Mouse (Mus musculus): ENCODE results near the gene Tm9sf4. TPM values are rescaled to one million over a fixed set of nuclear protein-coding genes. Genes with fewer than 3 reads are reported as not detected.

The Tm9sf4 gene
- polyA plus RNA-seq, 1 experiment from 2014 or later, result 78.6 TPM

- Histone ChIP-seq H3K27me3 (no peaks in the 10 kb centered on the region), H3K4me1 (replicated peaks) (peaks cover 33% of the 10 kb centered on the region), H3K4me3 (replicated peaks) (no peak overlapping the region), H3K9me3 (no peaks in the 10 kb centered on the region), H3K4me2 (replicated peaks) (no peak overlapping the region), H3K27ac (no peak overlapping the region), H3K36me3 (no peaks in the 10 kb centered on the region), H3K9ac (replicated peaks) (no peak overlapping the region)
- 39% methylated on average over 6 of the region's 6 CpGs for WGBS
- ATAC-seq, result no peak
Observed at GRCm38 (mm10) chr2:153167136-153167535, 6.0 kb downstream of the Tm9sf4 start.

DNA sequence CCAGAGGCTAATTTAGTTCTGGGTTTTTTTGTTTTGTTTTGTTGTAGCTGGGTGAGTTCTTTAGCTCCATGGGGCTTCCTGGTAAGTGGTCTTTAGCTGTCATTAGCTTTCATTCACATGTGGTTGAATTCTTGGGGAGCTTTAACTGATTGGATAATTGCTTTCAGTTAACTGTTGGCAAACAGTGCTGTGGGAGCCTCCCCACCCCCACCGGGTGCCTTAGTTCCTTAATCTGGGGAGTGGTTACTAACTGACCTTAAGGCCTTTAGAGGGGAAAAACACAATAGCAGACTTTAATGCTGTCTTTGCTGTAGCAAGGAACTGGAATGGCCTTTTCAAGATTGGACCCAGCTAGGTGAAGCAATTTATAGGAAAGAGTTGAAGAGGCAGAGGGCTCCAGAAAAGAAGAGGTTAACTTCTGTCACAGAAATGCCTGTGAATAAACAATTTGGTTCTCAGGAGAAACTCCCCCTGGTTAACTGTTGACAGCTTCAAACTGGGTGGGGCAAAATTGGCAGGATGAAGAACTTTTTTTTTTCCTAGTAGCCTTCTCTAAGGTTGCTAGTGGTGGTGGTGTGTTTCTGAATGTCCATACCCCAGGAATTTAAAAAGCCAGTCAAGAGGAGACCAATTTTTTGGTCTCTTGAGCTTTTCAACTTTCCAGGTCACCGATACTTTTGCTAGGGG lies 7.2 kb downstream of the Tm9sf4 start:
- H3K9me3 ChIP-seq, result no peaks in the 10 kb centered on the region
- no peak overlapping the region for H3K4me2 ChIP-seq (replicated peaks)
- ATAC-seq, result no peak
- H3K27me3 ChIP-seq, result no peaks in the 10 kb centered on the region
- no peak overlapping the region for H3K27ac ChIP-seq
- WGBS, result 4% methylated on average over 2 of the region's 2 CpGs
- no peak overlapping the region for H3K9ac ChIP-seq (replicated peaks)
- H3K4me1 ChIP-seq (replicated peaks), result peaks cover 23% of the 10 kb centered on the region
- no peak overlapping the region for H3K4me3 ChIP-seq (replicated peaks)
- H3K36me3 ChIP-seq, result no peaks in the 10 kb centered on the region

DNA sequence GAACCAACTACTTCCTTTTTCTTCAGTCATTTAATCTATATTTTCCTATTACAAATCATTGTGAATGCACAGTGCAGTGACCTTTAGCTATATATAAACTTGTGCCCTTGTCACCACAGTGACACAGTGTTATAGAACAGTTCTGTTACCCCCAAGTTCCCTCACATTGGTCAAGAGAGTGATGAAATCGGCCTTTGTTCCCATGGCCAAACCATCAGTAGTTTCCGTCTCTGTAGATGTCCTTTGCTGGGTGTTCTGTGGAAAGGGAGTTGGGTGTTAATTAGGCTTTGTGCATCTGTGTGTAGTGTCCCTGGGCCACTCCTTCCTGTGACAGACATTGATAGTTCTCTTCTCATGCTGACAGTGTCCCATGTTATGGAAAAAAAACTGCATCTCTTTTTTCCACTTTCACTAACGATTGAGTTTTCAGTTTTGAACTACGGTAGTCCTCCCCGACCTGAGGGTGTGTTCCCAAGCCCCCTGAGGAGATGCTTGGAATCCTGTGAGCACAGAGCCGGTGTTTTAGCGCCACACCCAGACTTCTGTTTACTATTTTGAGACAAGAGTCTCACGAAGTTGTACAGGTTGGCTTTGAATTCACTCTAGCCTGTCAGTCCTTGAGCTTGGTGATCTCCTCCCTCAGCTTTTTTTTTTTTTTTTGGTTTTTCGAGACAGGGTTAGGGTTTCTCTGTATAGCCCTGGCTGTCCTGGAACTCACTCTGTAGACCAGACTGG lies 9.6 kb downstream of the Tm9sf4 start:
- Histone ChIP-seq H3K4me3 (replicated peaks) (no peak overlapping the region), H3K36me3 (no peaks in the 10 kb centered on the region), H3K27me3 (no peaks in the 10 kb centered on the region), H3K4me2 (replicated peaks) (no peak overlapping the region), H3K27ac (no peak overlapping the region), H3K4me1 (replicated peaks) (peaks cover 22% of the 10 kb centered on the region), H3K9me3 (no peaks in the 10 kb centered on the region), H3K9ac (replicated peaks) (no peak overlapping the region)
- 89% methylated on average over 9 of the region's 9 CpGs for WGBS
- ATAC-seq, result no peak

GRCm38 (mm10) chr2:153171966-153172365 lies 10.9 kb downstream of the Tm9sf4 start:
- no peak for ATAC-seq
- H3K36me3 ChIP-seq, result no peaks in the 10 kb centered on the region
- no peak overlapping the region for H3K4me3 ChIP-seq (replicated peaks)
- H3K4me1 ChIP-seq (replicated peaks), result peaks cover 19% of the 10 kb centered on the region
- no peaks in the 10 kb centered on the region for H3K27me3 ChIP-seq
- no peaks in the 10 kb centered on the region for H3K9me3 ChIP-seq
- no peak overlapping the region for H3K9ac ChIP-seq (replicated peaks)
- no peak overlapping the region for H3K4me2 ChIP-seq (replicated peaks)
- 93% methylated on average over 5 of the region's 5 CpGs for WGBS
- H3K27ac ChIP-seq, result no peak overlapping the region

- no peaks in the 10 kb centered on the region for H3K4me1 ChIP-seq (replicated peaks)
- WGBS, result 79% methylated on average over 8 of the region's 8 CpGs
- no peak overlapping the region for H3K27ac ChIP-seq
- H3K9me3 ChIP-seq, result no peaks in the 10 kb centered on the region
- no peak overlapping the region for H3K9ac ChIP-seq (replicated peaks)
- peaks cover 17% of the 10 kb centered on the region for H3K36me3 ChIP-seq
- no peak for ATAC-seq
- no peak overlapping the region for H3K4me2 ChIP-seq (replicated peaks)
- no peak overlapping the region for H3K4me3 ChIP-seq (replicated peaks)
- H3K27me3 ChIP-seq, result no peaks in the 10 kb centered on the region
Observed at GRCm38 (mm10) chr2:153175995-153176570, 15.0 kb downstream of the Tm9sf4 start.

DNA sequence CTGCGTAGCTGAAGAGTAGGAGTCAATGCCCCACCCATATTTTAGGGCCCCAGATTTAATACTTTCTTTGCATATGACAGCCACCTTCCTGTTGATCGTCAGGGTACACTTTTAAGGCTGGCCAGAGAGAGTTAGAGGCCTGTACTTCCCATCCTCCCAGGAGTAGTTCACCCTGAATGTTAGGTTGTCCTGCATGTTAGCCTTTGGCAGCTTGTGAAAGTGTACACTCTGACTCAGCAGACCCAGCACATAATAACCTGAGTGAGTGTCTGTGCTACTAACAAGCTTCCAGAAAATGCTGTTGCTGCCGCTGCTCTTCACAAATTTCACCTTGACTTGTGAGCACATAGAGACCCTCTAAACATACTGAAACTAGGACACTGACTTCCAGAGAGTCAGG lies 16.1 kb downstream of the Tm9sf4 start:
- no peaks in the 10 kb centered on the region for H3K27me3 ChIP-seq
- no peaks in the 10 kb centered on the region for H3K4me1 ChIP-seq (replicated peaks)

GRCm38 (mm10) chr2:153179126-153179860 lies 18.2 kb downstream of the Tm9sf4 start:
- Histone ChIP-seq H3K27ac (no peak overlapping the region), H3K27me3 (no peaks in the 10 kb centered on the region), H3K36me3 (peaks cover 44% of the 10 kb centered on the region), H3K4me2 (replicated peaks) (no peak overlapping the region), H3K9me3 (no peaks in the 10 kb centered on the region), H3K9ac (replicated peaks) (no peak overlapping the region), H3K4me1 (replicated peaks) (no peaks in the 10 kb centered on the region), H3K4me3 (replicated peaks) (no peak overlapping the region)
- 90% methylated on average over 10 of the region's 10 CpGs for WGBS
- no peak for ATAC-seq

More for the DNA sequence above, 16.1 kb downstream of the Tm9sf4 start:
- no peaks in the 10 kb centered on the region for H3K9me3 ChIP-seq
- no peak overlapping the region for H3K4me3 ChIP-seq (replicated peaks)
- no peak overlapping the region for H3K4me2 ChIP-seq (replicated peaks)
- H3K9ac ChIP-seq (replicated peaks), result no peak overlapping the region
- WGBS, result 96% methylated on average over 3 of the region's 3 CpGs
- H3K36me3 ChIP-seq, result peaks cover 23% of the 10 kb centered on the region
- no peak overlapping the region for H3K27ac ChIP-seq
- ATAC-seq, result no peak

- Histone ChIP-seq H3K36me3 (peaks cover 51% of the 10 kb centered on the region), H3K9ac (replicated peaks) (no peak overlapping the region)
- WGBS, result 89% methylated on average over 3 of the region's 3 CpGs
Observed at GRCm38 (mm10) chr2:153179961-153180360, 18.9 kb downstream of the Tm9sf4 start.

GRCm38 (mm10) chr2:153186176-153186591 lies 25.1 kb downstream of the Tm9sf4 start:
- no peak overlapping the region for H3K27ac ChIP-seq
- WGBS, result 90% methylated on average over 2 of the region's 2 CpGs
- no peak for ATAC-seq
- no peak overlapping the region for H3K4me2 ChIP-seq (replicated peaks)
- H3K9ac ChIP-seq (replicated peaks), result no peak overlapping the region
- peaks cover 96% of the 10 kb centered on the region for H3K36me3 ChIP-seq
- H3K4me1 ChIP-seq (replicated peaks), result no peaks in the 10 kb centered on the region
- no peaks in the 10 kb centered on the region for H3K9me3 ChIP-seq
- no peak overlapping the region for H3K4me3 ChIP-seq (replicated peaks)
- no peaks in the 10 kb centered on the region for H3K27me3 ChIP-seq

More at GRCm38 (mm10) chr2:153179961-153180360, 18.9 kb downstream of the Tm9sf4 start:
- H3K4me2 ChIP-seq (replicated peaks), result no peak overlapping the region
- no peaks in the 10 kb centered on the region for H3K4me1 ChIP-seq (replicated peaks)
- H3K27me3 ChIP-seq, result no peaks in the 10 kb centered on the region
- no peaks in the 10 kb centered on the region for H3K9me3 ChIP-seq
- H3K27ac ChIP-seq, result no peak overlapping the region
- ATAC-seq, result no peak
- no peak overlapping the region for H3K4me3 ChIP-seq (replicated peaks)

DNA sequence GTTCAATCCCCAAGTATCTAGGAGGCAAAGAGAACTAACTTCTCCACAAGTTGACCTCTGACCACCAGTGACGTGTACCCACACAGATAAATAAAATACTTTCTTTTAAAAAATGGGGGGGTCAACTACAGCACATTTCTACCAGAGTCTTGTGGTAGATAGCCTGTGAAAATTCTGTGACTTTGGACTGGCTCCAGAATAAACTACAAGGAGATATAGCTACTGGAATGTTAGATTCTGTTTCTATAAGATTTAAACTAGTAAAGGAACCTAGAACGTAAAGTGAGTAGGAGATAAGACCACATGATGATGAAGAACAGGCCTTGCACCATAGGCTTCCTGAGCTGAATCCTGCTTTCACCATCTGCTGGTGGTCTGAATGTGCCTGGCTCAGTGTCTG lies 26.7 kb downstream of the Tm9sf4 start:
- Histone ChIP-seq H3K36me3 (peaks cover 99% of the 10 kb centered on the region), H3K9ac (replicated peaks) (no peak overlapping the region), H3K4me3 (replicated peaks) (no peak overlapping the region), H3K4me2 (replicated peaks) (no peak overlapping the region), H3K27ac (no peak overlapping the region), H3K27me3 (no peaks in the 10 kb centered on the region), H3K4me1 (replicated peaks) (no peaks in the 10 kb centered on the region), H3K9me3 (no peaks in the 10 kb centered on the region)
- no peak for ATAC-seq
- WGBS, result 96% methylated on average over 2 of the region's 2 CpGs

DNA sequence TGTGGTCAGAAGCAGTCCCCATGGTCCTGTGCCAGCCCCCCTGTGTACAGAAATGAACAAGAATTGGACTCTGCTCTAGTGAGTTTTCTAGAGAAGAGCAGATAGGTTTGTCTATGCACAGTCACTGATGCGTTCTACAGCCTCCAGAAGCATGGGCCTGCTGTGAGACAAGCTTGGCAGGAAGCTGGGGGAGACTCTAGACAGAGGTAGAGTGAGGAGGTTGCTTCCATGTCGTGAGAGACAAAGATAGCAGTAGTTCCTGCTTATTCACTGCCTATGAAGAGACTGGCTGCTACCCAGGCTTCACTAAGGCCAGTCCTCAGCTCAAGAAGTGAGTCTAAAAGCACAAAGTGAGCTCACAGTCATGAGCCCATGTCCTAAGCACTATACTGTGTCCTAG lies 30.1 kb downstream of the Tm9sf4 start:
- no peak for ATAC-seq
- 82% methylated on average over 2 of the region's 2 CpGs for WGBS
- Histone ChIP-seq H3K36me3 (peaks cover 93% of the 10 kb centered on the region), H3K4me1 (replicated peaks) (no peaks in the 10 kb centered on the region), H3K9ac (replicated peaks) (no peak overlapping the region), H3K4me3 (replicated peaks) (no peak overlapping the region), H3K4me2 (replicated peaks) (no peak overlapping the region), H3K27ac (no peak overlapping the region), H3K27me3 (no peaks in the 10 kb centered on the region), H3K9me3 (no peaks in the 10 kb centered on the region)

DNA sequence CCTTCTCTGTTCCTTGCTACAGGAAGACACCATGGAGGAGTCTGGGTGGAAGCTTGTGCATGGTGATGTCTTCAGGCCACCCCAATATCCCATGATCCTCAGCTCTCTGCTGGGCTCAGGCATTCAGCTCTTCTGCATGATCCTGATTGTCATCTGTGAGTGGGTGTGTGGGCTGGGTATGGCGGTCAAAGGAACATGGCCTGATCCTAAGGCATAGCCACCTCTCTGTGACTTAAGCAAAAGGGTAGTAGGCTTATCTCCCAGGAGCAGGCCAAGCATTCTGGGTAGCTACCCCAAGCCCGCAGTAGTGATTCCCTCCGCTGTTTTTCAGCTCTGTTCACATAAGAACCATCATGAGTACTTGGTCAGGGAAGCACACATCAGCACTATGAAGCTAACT lies 33.2 kb downstream of the Tm9sf4 start:
- Histone ChIP-seq H3K36me3 (peaks cover 87% of the 10 kb centered on the region), H3K27me3 (no peaks in the 10 kb centered on the region), H3K4me2 (replicated peaks) (no peak overlapping the region), H3K4me1 (replicated peaks) (no peaks in the 10 kb centered on the region), H3K27ac (no peak overlapping the region), H3K9ac (replicated peaks) (no peak overlapping the region), H3K4me3 (replicated peaks) (no peak overlapping the region), H3K9me3 (no peaks in the 10 kb centered on the region)
- no peak for ATAC-seq
- WGBS, result 97% methylated on average over 3 of the region's 3 CpGs

Measured in midbrain, embryonic 13.5 days (tissue).